Mouse (Mus musculus) frontal cortex, postnatal 10 days (tissue): ENCODE results near the gene Polr3h.
"Not testable (repeated sequence)": the region's sequence is repeated elsewhere in the genome, so short reads cannot be mapped to it uniquely, and the experiment has no call there.

Experiments used
- DNase-seq, 2 experiments: peaks; one replicate each; pipeline ENCODE4 v3.0.0; 2022; ENCODE audit warnings: low spot score in 2 of 2, mixed read lengths in 1 of 2

Polr3h gene

DNA sequence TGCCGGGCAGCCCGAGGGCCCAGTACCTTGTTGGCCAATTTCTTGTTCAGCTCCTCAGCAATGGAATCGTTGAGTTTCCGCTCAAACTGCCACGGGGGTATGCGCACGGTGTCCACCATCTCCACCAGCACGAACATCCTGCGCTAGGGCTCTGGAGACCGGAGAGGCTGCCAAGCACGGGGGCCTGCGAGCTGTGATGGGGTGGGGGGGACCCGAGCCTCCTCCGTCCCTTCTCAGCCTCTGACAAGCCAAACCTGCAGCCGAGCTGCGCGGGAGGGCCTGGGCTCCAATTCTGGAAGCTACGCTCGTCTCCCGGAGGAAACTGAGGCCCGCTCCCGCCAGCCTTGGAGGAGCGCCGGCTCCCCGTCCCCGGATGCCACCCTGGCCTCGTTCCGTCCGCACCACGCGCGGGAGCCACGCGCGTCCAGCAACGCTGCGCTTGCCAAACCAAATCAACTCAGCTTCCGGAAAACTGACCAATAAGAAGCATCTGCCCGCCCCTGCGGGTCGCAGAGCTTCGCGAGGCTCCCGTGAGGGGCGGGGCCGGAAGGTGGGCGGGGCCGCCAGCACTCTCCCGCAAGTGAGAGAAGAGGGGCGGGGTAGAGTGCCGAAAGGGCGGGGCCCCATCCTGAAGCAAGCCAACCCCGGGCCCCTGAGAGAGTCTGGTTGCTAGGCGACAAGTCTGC is at the start of gene Polr3h:
Gene Polr3h, minus strand, starts transcription at position 481 of the 686 bp plus-strand sequence.
- peak; percentile 94 to 96 for DNase-seq

DNA sequence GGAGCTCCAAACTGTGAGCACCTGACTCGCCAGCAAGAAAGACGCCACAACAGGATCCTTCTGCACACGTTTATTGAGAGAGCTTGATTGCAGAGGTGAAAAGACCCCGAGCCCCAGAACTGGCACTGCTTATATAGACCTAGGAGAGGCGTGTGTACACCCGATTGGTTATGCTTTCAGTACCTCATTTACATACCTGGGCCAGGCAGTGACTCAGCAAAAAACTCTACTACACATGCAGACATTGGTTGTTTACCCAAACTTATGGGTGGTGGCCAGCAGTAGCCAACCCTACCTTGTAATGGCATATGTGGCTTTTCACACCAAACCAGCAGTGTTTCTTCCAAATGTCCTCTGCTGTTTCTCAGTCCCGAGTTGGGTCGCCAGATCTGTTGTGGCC is 49.1 kb upstream of the Polr3h start:
- not testable (repeated sequence) for DNase-seq

- DNase-seq, result not testable (repeated sequence)
Measured at GRCm38 (mm10) chr15:81970498-81970897, 44.5 kb upstream of the Polr3h start.

GRCm38 (mm10) chr15:81969635-81970034 is 43.6 kb upstream of the Polr3h start:
- DNase-seq, result not testable (repeated sequence)

GRCm38 (mm10) chr15:81969173-81969572 is 43.1 kb upstream of the Polr3h start:
- no peak for DNase-seq

GRCm38 (mm10) chr15:81968447-81968846 is 42.4 kb upstream of the Polr3h start:
- DNase-seq, result no peak

GRCm38 (mm10) chr15:81967821-81968220 is 41.8 kb upstream of the Polr3h start:
- DNase-seq, result no peak

DNA sequence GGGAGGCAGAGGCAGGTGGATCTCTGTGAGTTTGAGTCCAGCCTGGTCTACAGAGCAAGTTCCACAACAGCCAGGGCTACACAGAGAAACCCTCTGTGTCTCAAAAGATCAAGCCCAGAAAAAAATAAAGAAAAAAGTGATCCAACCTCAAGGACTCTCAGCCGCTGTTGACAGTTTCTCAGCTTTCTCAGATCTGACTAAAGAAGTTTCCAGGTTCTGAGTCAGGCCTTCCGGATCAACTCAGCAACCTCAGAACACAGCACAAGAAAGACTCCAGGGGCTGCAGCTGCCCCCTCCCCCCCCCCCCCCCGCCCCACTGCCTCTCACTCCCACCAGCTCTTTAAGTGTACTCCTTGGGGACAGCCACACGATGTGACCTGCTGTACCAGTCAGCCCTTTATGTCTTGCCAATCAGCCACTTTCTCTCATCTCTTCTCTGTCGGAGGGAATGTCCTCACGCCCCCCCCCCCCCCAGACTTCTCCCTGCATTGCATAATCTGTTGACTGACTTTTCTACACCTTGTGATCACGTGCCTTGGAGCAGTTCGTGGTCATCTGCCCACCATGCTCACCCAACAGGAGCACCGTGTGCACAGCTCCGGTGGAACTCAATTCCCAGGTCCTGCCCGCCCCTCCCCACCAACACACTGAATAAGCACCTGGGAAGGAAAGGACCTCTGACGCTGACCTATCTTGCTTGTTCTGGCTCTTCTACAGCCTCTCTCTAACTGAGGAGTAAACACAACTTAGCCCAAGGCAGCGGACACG is 40.2 kb upstream of the Polr3h start:
- DNase-seq, result no peak

DNA sequence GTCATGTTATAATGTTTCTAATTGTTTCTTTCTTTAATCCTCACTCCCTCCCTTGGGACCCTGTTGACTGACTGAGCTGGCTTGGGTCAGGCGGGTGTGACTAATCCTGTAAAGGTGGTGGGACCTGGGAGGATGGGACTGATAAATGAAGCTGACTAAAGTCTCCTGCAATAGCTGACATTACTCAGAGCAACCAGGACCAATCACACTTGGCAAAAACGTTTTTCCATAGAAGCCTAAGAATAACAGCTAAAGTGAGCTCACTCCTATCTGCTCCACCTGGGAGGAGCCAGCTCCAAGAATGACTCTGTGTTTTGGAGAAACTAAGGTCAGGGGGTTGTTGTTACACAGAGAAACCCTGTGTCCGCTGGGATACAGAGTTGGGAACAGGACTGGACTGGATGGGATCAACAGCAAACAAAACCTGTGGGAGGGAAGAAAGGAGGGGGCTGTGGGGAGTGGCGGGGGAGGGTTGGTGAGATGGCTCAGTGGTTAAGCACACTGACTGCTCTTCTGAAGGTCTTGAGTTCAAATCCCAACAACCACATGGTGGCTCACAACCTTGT is 39.0 kb upstream of the Polr3h start:
- no peak for DNase-seq

DNA sequence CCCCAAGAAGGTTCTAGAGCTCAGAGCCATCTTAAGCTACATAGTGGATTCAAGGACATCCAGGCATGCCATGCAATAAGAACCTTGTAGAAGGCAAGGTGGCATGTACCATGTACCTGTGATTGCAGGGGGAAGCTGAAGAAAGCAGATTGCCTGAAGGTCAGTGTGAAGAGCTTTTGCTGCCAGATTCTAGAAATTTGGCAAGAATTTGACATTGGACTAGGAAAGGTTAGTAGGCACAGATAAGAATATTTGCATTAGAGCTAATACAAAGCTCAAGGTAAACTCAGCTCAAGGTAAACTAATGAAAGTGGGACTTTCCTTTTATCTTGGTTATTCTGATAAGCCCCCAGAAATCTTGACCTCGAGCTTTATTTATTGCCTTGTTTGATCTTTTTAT is 38.2 kb upstream of the Polr3h start:
- no peak for DNase-seq

GRCm38 (mm10) chr15:81961078-81961451 is 35.0 kb upstream of the Polr3h start:
- no peak for DNase-seq

GRCm38 (mm10) chr15:81960171-81961077 is 34.4 kb upstream of the Polr3h start, which contains the start of gene Pmm1:
TSS of gene Pmm1 (minus strand) at chr15:81960930.
- DNase-seq, result peak; percentile 97 to 98

DNA sequence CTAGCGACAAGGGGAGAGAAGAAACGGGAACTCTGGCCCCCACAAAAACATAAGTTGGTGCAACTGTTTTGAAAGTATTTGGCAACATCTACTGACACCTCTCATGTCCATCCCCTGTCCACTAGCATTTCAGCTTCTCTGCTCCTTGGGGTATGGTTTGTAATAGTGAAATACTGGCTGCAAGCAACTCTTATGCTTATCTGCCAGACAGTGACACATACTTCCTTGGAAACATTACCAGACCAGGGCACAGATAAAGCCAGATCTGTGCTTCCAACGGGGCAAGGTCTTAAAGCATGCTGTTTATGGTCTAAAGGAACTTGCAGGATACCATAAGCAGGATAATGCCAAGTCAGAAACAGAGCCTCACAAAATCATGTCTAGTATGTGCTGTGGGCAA is 32.9 kb upstream of the Polr3h start:
- no peak for DNase-seq

- DNase-seq, result no peak
Measured at GRCm38 (mm10) chr15:81957598-81957997, 31.6 kb upstream of the Polr3h start.

GRCm38 (mm10) chr15:81956457-81956856 is 30.4 kb upstream of the Polr3h start:
- peak in 1 of 2 experiments; percentile 59 for DNase-seq

- no peak for DNase-seq
Measured at GRCm38 (mm10) chr15:81955414-81955813, 29.4 kb upstream of the Polr3h start.

DNA sequence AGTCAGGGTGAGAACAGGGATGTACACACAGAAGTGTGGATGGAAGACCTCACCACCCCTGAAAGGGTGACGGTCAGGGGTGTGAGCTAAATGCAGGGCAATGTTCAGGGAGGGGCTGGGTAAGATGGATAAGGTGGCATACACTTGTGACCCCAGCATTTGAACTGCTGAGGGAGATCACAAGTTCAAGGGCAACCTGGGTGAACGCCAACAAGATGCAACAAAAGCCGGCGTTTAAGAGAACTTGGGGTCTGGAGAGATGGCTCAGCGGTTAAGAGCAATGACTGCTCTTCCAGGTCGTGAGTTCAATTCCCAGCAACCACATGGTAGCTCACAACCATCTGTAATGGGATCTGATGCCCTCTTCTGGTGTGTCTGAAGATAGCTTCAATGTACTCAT is 28.7 kb upstream of the Polr3h start:
- DNase-seq, result peak in 1 of 2 experiments; percentile 11

GRCm38 (mm10) chr15:81954151-81954583 is 28.1 kb upstream of the Polr3h start:
- DNase-seq, result peak in 1 of 2 experiments; percentile 11

DNA sequence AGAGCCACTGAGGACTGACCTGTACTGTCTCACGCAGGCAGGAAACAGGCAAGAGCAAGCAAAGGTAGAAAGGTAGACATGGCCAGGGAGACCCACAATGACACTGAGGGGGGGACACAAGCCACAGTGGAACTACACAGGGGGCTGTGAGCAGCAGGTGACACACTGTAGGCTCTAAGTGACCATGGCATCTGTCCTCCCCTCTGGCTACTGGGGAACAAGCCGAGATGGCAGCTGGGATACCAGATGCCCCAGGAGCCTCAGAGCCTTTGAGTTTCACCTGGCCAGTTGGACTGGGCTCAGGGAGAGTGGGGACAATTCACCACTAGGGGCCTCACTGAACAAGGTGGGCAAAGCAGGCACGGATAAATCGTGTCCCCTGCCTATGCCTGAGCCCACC is 26.3 kb upstream of the Polr3h start:
- no peak for DNase-seq

DNA sequence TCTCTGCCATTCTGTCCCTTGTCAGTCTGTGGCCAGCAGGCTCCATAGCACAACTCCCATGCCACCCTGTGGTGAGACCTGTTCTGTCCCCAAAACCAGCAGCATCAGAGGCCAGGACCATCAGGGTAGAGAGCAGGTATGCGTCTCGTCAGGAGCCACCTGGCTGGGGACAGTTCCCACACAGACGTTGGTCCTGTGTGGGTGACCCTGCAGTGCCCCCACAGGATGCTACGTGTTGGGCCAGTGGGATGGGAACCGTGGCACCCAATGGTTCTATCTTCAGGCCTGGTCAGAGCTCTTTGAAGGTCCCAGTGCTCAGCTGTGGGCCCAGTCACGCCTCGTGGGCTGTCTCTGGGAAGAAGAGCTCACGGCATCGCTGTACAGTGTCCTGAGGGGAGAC is 25.1 kb upstream of the Polr3h start:
- no peak for DNase-seq

- no peak for DNase-seq
Measured at GRCm38 (mm10) chr15:81950716-81951115, 24.7 kb upstream of the Polr3h start.
